Mouse (Mus musculus) liver, adult 2 months (tissue): ENCODE measurements around the gene Prkd2.

Source experiments
- CTCF ChIP-seq: fragments of 200-500 bp; IDR thresholded peaks from 2 replicates; pipeline ENCODE4 v1.5.1; 2011; ENCODE audit warnings: low read depth, low read length, control low read depth
- POLR2A ChIP-seq: fragments of 200-500 bp; IDR thresholded peaks from 2 replicates; pipeline ENCODE4 v1.6.1; 2011; ENCODE audit warnings: low read length, control low read depth; ENCODE audit not compliant: insufficient read depth; ENCODE audit errors: extremely low read depth

- no peak for TF ChIP-seq CTCF
- no peak for TF ChIP-seq POLR2A
These were observed 52.8 kb downstream of the Prkd2 start for GRCm38 (mm10) chr7:16895511-16895910.
